Mouse (Mus musculus) lung, postnatal 14 days (tissue): Measurements from ENCODE around the gene Adgrv1.

Experiments used
- DNase-seq: peaks from one replicate; pipeline ENCODE4 v3.0.0; 2021

Adgrv1 gene

GRCm38 (mm10) chr13:81133336-81133735 lies 499.6 kb downstream of the Adgrv1 start:
- DNase-seq: no peak

- no peak for DNase-seq
Observed at GRCm38 (mm10) chr13:81132691-81133090, 500.3 kb downstream of the Adgrv1 start.

- no peak for DNase-seq
Observed at GRCm38 (mm10) chr13:81131860-81132259, 501.1 kb downstream of the Adgrv1 start.

GRCm38 (mm10) chr13:81130742-81131524 lies 502.0 kb downstream of the Adgrv1 start:
- DNase-seq: no peak

GRCm38 (mm10) chr13:81125846-81126245 lies 507.1 kb downstream of the Adgrv1 start:
- no peak for DNase-seq

- no peak for DNase-seq
Observed at GRCm38 (mm10) chr13:81122238-81122637, 510.7 kb downstream of the Adgrv1 start.

GRCm38 (mm10) chr13:81110479-81110878 lies 522.5 kb downstream of the Adgrv1 start:
- no peak for DNase-seq

GRCm38 (mm10) chr13:81109676-81110075 lies 523.3 kb downstream of the Adgrv1 start:
- no peak for DNase-seq

GRCm38 (mm10) chr13:81108526-81109302 lies 524.2 kb downstream of the Adgrv1 start:
- peak; percentile 30 for DNase-seq

- DNase-seq: peak; percentile 22
Observed at GRCm38 (mm10) chr13:81107436-81107835, 525.5 kb downstream of the Adgrv1 start.

GRCm38 (mm10) chr13:81103794-81104193 lies 529.2 kb downstream of the Adgrv1 start:
- DNase-seq: peak; percentile 91

GRCm38 (mm10) chr13:81096424-81096823 lies 536.5 kb downstream of the Adgrv1 start:
- no peak for DNase-seq

- DNase-seq: peak; percentile 20
Observed at GRCm38 (mm10) chr13:81094513-81094912, 538.4 kb downstream of the Adgrv1 start.

- no peak for DNase-seq
Observed at GRCm38 (mm10) chr13:81090051-81090836, 542.7 kb downstream of the Adgrv1 start.

- no peak for DNase-seq
Observed at GRCm38 (mm10) chr13:81086969-81087682, 545.8 kb downstream of the Adgrv1 start.

GRCm38 (mm10) chr13:81072214-81072613 lies 560.7 kb downstream of the Adgrv1 start:
- DNase-seq: no peak

GRCm38 (mm10) chr13:81051448-81051847 lies 581.5 kb downstream of the Adgrv1 start:
- no peak for DNase-seq

GRCm38 (mm10) chr13:81050911-81051310 lies 582.0 kb downstream of the Adgrv1 start:
- DNase-seq: no peak

- DNase-seq: no peak
Observed at GRCm38 (mm10) chr13:81045345-81045744, 587.6 kb downstream of the Adgrv1 start.
